Mouse (Mus musculus): ENCODE results near the gene Pip5k1a. TPM values are rescaled to one million over a fixed set of nuclear protein-coding genes. Genes with fewer than 3 reads are reported as not detected.

Pip5k1a gene
- polyA plus RNA-seq, 1 experiment from 2014 or later: 15.4 TPM

- no peak overlapping the region for H3K27ac ChIP-seq (replicated peaks; ENCODE audit: low read depth, low read length)
- DNase-seq (ENCODE audit: low spot score) (no peak), ATAC-seq (replicated peaks; ENCODE audit: insufficient number of reproducible peaks, low FRiP score, low TSS enrichment, low read depth) (no peak)
- H3K4me3 ChIP-seq (ENCODE audit: low read depth, low read length): no peak overlapping the region
- H3K27me3 ChIP-seq (ENCODE audit: control insufficient read depth, insufficient read depth, low read length): no peaks in the 10 kb centered on the region
- no peak overlapping the region for H3K9ac ChIP-seq (replicated peaks; ENCODE audit: low read length)
- H3K4me2 ChIP-seq (ENCODE audit: low read depth, low read length): no peak overlapping the region
- peaks cover 2% of the 10 kb centered on the region; the same call in 1 of the 2 replicates for H3K4me1 ChIP-seq (ENCODE audit: control insufficient read depth, insufficient read depth, low read length)
- no peaks in the 10 kb centered on the region for H3K9me3 ChIP-seq (replicated peaks; ENCODE audit: control insufficient read depth, low read length)
- 90% methylated on average over 5 of the region's 5 CpGs for WGBS
- H3K36me3 ChIP-seq (replicated peaks; ENCODE audit: control insufficient read depth, insufficient read depth, low read depth, low read length): no peaks in the 10 kb centered on the region
Observed at GRCm38 (mm10) chr3:95130081-95130480, 23.4 kb upstream of the Pip5k1a start.

- Histone ChIP-seq H3K4me3 (ENCODE audit: low read depth, low read length) (no peak overlapping the region), H3K4me1 (ENCODE audit: control insufficient read depth, insufficient read depth, low read length) (no peaks in the 10 kb centered on the region), H3K27me3 (ENCODE audit: control insufficient read depth, insufficient read depth, low read length) (no peaks in the 10 kb centered on the region), H3K9ac (replicated peaks; ENCODE audit: low read length) (no peak overlapping the region), H3K9me3 (replicated peaks; ENCODE audit: control insufficient read depth, low read length) (no peaks in the 10 kb centered on the region), H3K36me3 (replicated peaks; ENCODE audit: control insufficient read depth, insufficient read depth, low read depth, low read length) (no peaks in the 10 kb centered on the region), H3K27ac (replicated peaks; ENCODE audit: low read depth, low read length) (no peak overlapping the region), H3K4me2 (ENCODE audit: low read depth, low read length) (no peak overlapping the region)
- DNase-seq (ENCODE audit: low spot score): no peak
- 63% methylated on average over 6 of the region's 6 CpGs for WGBS
- ATAC-seq (replicated peaks; ENCODE audit: insufficient number of reproducible peaks, low FRiP score, low TSS enrichment, low read depth): no peak
Observed at GRCm38 (mm10) chr3:95129226-95129651, 22.5 kb upstream of the Pip5k1a start.

GRCm38 (mm10) chr3:95124972-95125371 lies 18.2 kb upstream of the Pip5k1a start:
- no peak for DNase-seq (ENCODE audit: low spot score)
- ATAC-seq (replicated peaks; ENCODE audit: insufficient number of reproducible peaks, low FRiP score, low TSS enrichment, low read depth): no peak
- Histone ChIP-seq H3K27me3 (ENCODE audit: control insufficient read depth, insufficient read depth, low read length) (no peaks in the 10 kb centered on the region), H3K27ac (replicated peaks; ENCODE audit: low read depth, low read length) (no peak overlapping the region), H3K9me3 (replicated peaks; ENCODE audit: control insufficient read depth, low read length) (no peaks in the 10 kb centered on the region), H3K36me3 (replicated peaks; ENCODE audit: control insufficient read depth, insufficient read depth, low read depth, low read length) (no peaks in the 10 kb centered on the region; the same call in none of the 2 replicates), H3K9ac (replicated peaks; ENCODE audit: low read length) (no peak overlapping the region; the same call in 1 of the 2 replicates), H3K4me1 (ENCODE audit: control insufficient read depth, insufficient read depth, low read length) (no peaks in the 10 kb centered on the region), H3K4me3 (ENCODE audit: low read depth, low read length) (no peak overlapping the region), H3K4me2 (ENCODE audit: low read depth, low read length) (no peak overlapping the region)
- 59% methylated on average over 5 of the region's 5 CpGs for whole genome bisulfite sequencing

- DNase-seq (ENCODE audit: low spot score) (peak; percentile 46), ATAC-seq (replicated peaks; ENCODE audit: insufficient number of reproducible peaks, low FRiP score, low TSS enrichment, low read depth) (0 out of 2 replicates have a peak, but pooled peaks have one; percentile 38)
- Histone ChIP-seq H3K4me2 (ENCODE audit: low read depth, low read length) (no peak within 1 kb of the TSS), H3K4me3 (ENCODE audit: low read depth, low read length) (no peak within 1 kb of the TSS), H3K36me3 (replicated peaks; ENCODE audit: control insufficient read depth, insufficient read depth, low read depth, low read length) (peaks cover 6% of the 10 kb centered on the region), H3K27ac (replicated peaks; ENCODE audit: low read depth, low read length) (no peak within 1 kb of the TSS), H3K9ac (replicated peaks; ENCODE audit: low read length) (no peak within 1 kb of the TSS; the same call in 1 of the 2 replicates), H3K27me3 (ENCODE audit: control insufficient read depth, insufficient read depth, low read length) (no peaks in the 10 kb centered on the region), H3K4me1 (ENCODE audit: control insufficient read depth, insufficient read depth, low read length) (no peaks in the 10 kb centered on the region), H3K9me3 (replicated peaks; ENCODE audit: control insufficient read depth, low read length) (no peaks in the 10 kb centered on the region)
- WGBS: 63% methylated on average over 6 of the region's 6 CpGs
Observed at GRCm38 (mm10) chr3:95124246-95124645, 17.5 kb upstream of the Pip5k1a start, which contains the start of gene Tmod4. Tmod4 (plus strand) TSS chr3:95124476.

GRCm38 (mm10) chr3:95121580-95121979 lies 14.8 kb upstream of the Pip5k1a start:
- no peak for ATAC-seq (replicated peaks; ENCODE audit: insufficient number of reproducible peaks, low FRiP score, low TSS enrichment, low read depth)
- Histone ChIP-seq H3K4me1 (ENCODE audit: control insufficient read depth, insufficient read depth, low read length) (no peaks in the 10 kb centered on the region), H3K4me2 (ENCODE audit: low read depth, low read length) (no peak overlapping the region), H3K4me3 (ENCODE audit: low read depth, low read length) (no peak overlapping the region), H3K27me3 (ENCODE audit: control insufficient read depth, insufficient read depth, low read length) (no peaks in the 10 kb centered on the region), H3K9ac (replicated peaks; ENCODE audit: low read length) (no peak overlapping the region), H3K27ac (replicated peaks; ENCODE audit: low read depth, low read length) (no peak overlapping the region), H3K9me3 (replicated peaks; ENCODE audit: control insufficient read depth, low read length) (no peaks in the 10 kb centered on the region), H3K36me3 (replicated peaks; ENCODE audit: control insufficient read depth, insufficient read depth, low read depth, low read length) (peaks cover 7% of the 10 kb centered on the region)
- 73% methylated on average over 6 of the region's 6 CpGs for WGBS
- no peak for DNase-seq (ENCODE audit: low spot score)

GRCm38 (mm10) chr3:95117751-95118150 lies 11.0 kb upstream of the Pip5k1a start:
- 87% methylated on average over 2 of the region's 2 CpGs for WGBS
- no peak overlapping the region for H3K27ac ChIP-seq (replicated peaks; ENCODE audit: low read depth, low read length)
- no peak overlapping the region for H3K4me2 ChIP-seq (ENCODE audit: low read depth, low read length)
- H3K27me3 ChIP-seq (ENCODE audit: control insufficient read depth, insufficient read depth, low read length): no peaks in the 10 kb centered on the region
- H3K9ac ChIP-seq (replicated peaks; ENCODE audit: low read length): no peak overlapping the region
- DNase-seq (ENCODE audit: low spot score) (no peak), ATAC-seq (replicated peaks; ENCODE audit: insufficient number of reproducible peaks, low FRiP score, low TSS enrichment, low read depth) (no peak)
- H3K4me3 ChIP-seq (ENCODE audit: low read depth, low read length): no peak overlapping the region
- peaks cover 7% of the 10 kb centered on the region for H3K36me3 ChIP-seq (replicated peaks; ENCODE audit: control insufficient read depth, insufficient read depth, low read depth, low read length)
- no peaks in the 10 kb centered on the region for H3K9me3 ChIP-seq (replicated peaks; ENCODE audit: control insufficient read depth, low read length)
- no peaks in the 10 kb centered on the region for H3K4me1 ChIP-seq (ENCODE audit: control insufficient read depth, insufficient read depth, low read length)

- no peaks in the 10 kb centered on the region for H3K9me3 ChIP-seq (replicated peaks; ENCODE audit: control insufficient read depth, low read length)
- no peaks in the 10 kb centered on the region; the same call in 1 of the 2 replicates for H3K36me3 ChIP-seq (replicated peaks; ENCODE audit: control insufficient read depth, insufficient read depth, low read depth, low read length)
- H3K9ac ChIP-seq (replicated peaks; ENCODE audit: low read length): no peak overlapping the region
- H3K4me3 ChIP-seq (ENCODE audit: low read depth, low read length): no peak overlapping the region
- no peak overlapping the region for H3K27ac ChIP-seq (replicated peaks; ENCODE audit: low read depth, low read length)
- no peaks in the 10 kb centered on the region for H3K27me3 ChIP-seq (ENCODE audit: control insufficient read depth, insufficient read depth, low read length)
- H3K4me1 ChIP-seq (ENCODE audit: control insufficient read depth, insufficient read depth, low read length): no peaks in the 10 kb centered on the region
- ATAC-seq (replicated peaks; ENCODE audit: insufficient number of reproducible peaks, low FRiP score, low TSS enrichment, low read depth): no peak
- 84% methylated on average over 1 of the region's 1 CpGs for WGBS
- no peak overlapping the region for H3K4me2 ChIP-seq (ENCODE audit: low read depth, low read length)
- DNase-seq (ENCODE audit: low spot score): no peak
Observed at GRCm38 (mm10) chr3:95112760-95113159, 6.0 kb upstream of the Pip5k1a start.

GRCm38 (mm10) chr3:95110911-95111726 lies 4.4 kb upstream of the Pip5k1a start, which contains the start of gene Vps72:
Vps72 (plus strand) TSS chr3:95111022.
- peak within 1 kb of the TSS; percentile 74 for H3K27ac ChIP-seq (replicated peaks; ENCODE audit: low read depth, low read length)
- no peaks in the 10 kb centered on the region; the same call in 1 of the 2 replicates for H3K36me3 ChIP-seq (replicated peaks; ENCODE audit: control insufficient read depth, insufficient read depth, low read depth, low read length)
- ATAC-seq (replicated peaks; ENCODE audit: insufficient number of reproducible peaks, low FRiP score, low TSS enrichment, low read depth) (peak; percentile 51), DNase-seq (ENCODE audit: low spot score) (peak; percentile 94)
- peak within 1 kb of the TSS; percentile 78 for H3K9ac ChIP-seq (replicated peaks; ENCODE audit: low read length)
- H3K27me3 ChIP-seq (ENCODE audit: control insufficient read depth, insufficient read depth, low read length): no peaks in the 10 kb centered on the region
- H3K4me1 ChIP-seq (ENCODE audit: control insufficient read depth, insufficient read depth, low read length): no peaks in the 10 kb centered on the region
- peak within 1 kb of the TSS; percentile 58 for H3K4me3 ChIP-seq (ENCODE audit: low read depth, low read length)
- H3K4me2 ChIP-seq (ENCODE audit: low read depth, low read length): peak within 1 kb of the TSS; percentile 27
- H3K9me3 ChIP-seq (replicated peaks; ENCODE audit: control insufficient read depth, low read length): no peaks in the 10 kb centered on the region
- WGBS: 1% methylated on average over 54 of the region's 54 CpGs

Measured in embryonic facial prominence, embryonic 11.5 days (tissue).